8 mouse cellular contexts compared by ENCODE assay signal in genomic region chr14:27508644-27509301, GRCm38 (mm10). TPM values are rescaled to one million over a fixed set of nuclear protein-coding genes. Genes with fewer than 3 reads are reported as not detected.
DNase-seq lines count a peak whose midpoint lies in the region; ATAC-seq lines count a peak whose summit lies in the region.

No protein-coding gene starts in this region.

- ATAC-seq in forebrain, embryonic 14.5 days = peak; percentile 70
- ATAC-seq in liver, embryonic 11.5 days (replicated peaks; ENCODE audit: low FRiP score) = peak; percentile 55

- 0 out of 2 replicates have a peak, but pooled peaks cover 4% of the 10 kb centered on the region for H3K36me3 ChIP-seq in forebrain, embryonic 14.5 days (ENCODE audit: control insufficient read depth, insufficient read depth, low read length)
- H3K36me3 ChIP-seq in liver, embryonic 11.5 days (ENCODE audit: control insufficient read depth, insufficient read depth, low read length) = no peaks in the 10 kb centered on the region

- H3K27ac ChIP-seq in forebrain, embryonic 14.5 days (ENCODE audit: low read depth, low read length) = no peak overlapping the region
- peak overlapping the region; percentile 53 for H3K27ac ChIP-seq in liver, embryonic 11.5 days (ENCODE audit: low read depth, low read length)

- H3K4me2 ChIP-seq in forebrain, embryonic 14.5 days (ENCODE audit: low read length) = peak overlapping the region; percentile 62
- peak overlapping the region; percentile 85 for H3K4me2 ChIP-seq in liver, embryonic 11.5 days

- peaks cover 5% of the 10 kb centered on the region for H3K4me1 ChIP-seq in forebrain, embryonic 14.5 days (ENCODE audit: control insufficient read depth, insufficient read depth, low read length)
- H3K4me1 ChIP-seq in liver, embryonic 11.5 days (replicated peaks; ENCODE audit: control insufficient read depth, insufficient read depth, low read length) = peaks cover 4% of the 10 kb centered on the region

- intact Hi-C loops in left cerebral cortex, postnatal 14 days (cut with DNase I) = no loop called here

- peak; percentile 7 for DNase-seq in kidney, adult 11 months
- DNase-seq in kidney, adult 18-20 months = no peak
- DNase-seq in MN1 (ENCODE audit: low spot score) = peak; percentile 7
- peak; percentile 32 for DNase-seq in forebrain, embryonic 14.5 days (ENCODE audit: low spot score)
- DNase-seq in liver, embryonic 11.5 days (ENCODE audit: low spot score) = no peak
- DNase-seq in ovary, postnatal 36 days (ENCODE audit: low spot score) = no peak
- DNase-seq in left cerebral cortex, postnatal 14 days (ENCODE audit: low spot score in 2 of 2) = no peak
- no peak for DNase-seq in left cerebral cortex, adult 9 months (ENCODE audit: low spot score in 2 of 2)

- H3K4me3 ChIP-seq in forebrain, embryonic 14.5 days (ENCODE audit: low read depth, low read length) = peak overlapping the region; percentile 80
- H3K4me3 ChIP-seq in liver, embryonic 11.5 days (ENCODE audit: low read depth, low read length) = peak overlapping the region; percentile 80

- H3K9ac ChIP-seq in forebrain, embryonic 14.5 days (ENCODE audit: low read length) = peak overlapping the region; percentile 82
- peak overlapping the region; percentile 63 for H3K9ac ChIP-seq in liver, embryonic 11.5 days (ENCODE audit: low read depth, low read length)

- H3K27me3 ChIP-seq in forebrain, embryonic 14.5 days (replicated peaks; ENCODE audit: control insufficient read depth, insufficient read depth, low read length) = no peaks in the 10 kb centered on the region
- no peaks in the 10 kb centered on the region for H3K27me3 ChIP-seq in liver, embryonic 11.5 days (replicated peaks; ENCODE audit: control insufficient read depth, insufficient read depth, low read length)

- 33% methylated on average over 15 of the region's 15 CpGs for WGBS in forebrain, embryonic 14.5 days
- 31% methylated on average over 15 of the region's 15 CpGs for WGBS in liver, embryonic 11.5 days

- H3K9me3 ChIP-seq in forebrain, embryonic 14.5 days (replicated peaks; ENCODE audit: control insufficient read depth, low read length) = no peaks in the 10 kb centered on the region
- H3K9me3 ChIP-seq in liver, embryonic 11.5 days (ENCODE audit: control insufficient read depth, low read length) = no peaks in the 10 kb centered on the region

RNA-seq across cellular contexts. Expression of gene Ccdc66, which starts 0.5 kb away (rescaled TPM):
- 9.7 and 11.1 TPM in 2 replicates for polyA plus RNA-seq in forebrain, embryonic 14.5 days (2014; fragmentation: Nextera tagmentation; extraction: Ambion mirVana)
- polyA plus RNA-seq in liver, embryonic 11.5 days (2014; fragmentation: Nextera tagmentation; extraction: Ambion mirVana) = 8.7 and 11.5 TPM in 2 replicates
- total RNA-seq in left cerebral cortex, postnatal 14 days (2021) = 10 to 100 TPM; 12.9 to 13.0 TPM

Comparison
In these comparisons a context has a peak if more than half of its experiments do, and no peak if none do; other contexts are left out.
1. DNase-seq: peak in kidney, adult 11 months (single experiment), MN1 (single experiment) and forebrain, embryonic 14.5 days (single experiment); none in kidney, adult 18-20 months (single experiment), liver, embryonic 11.5 days (single experiment), ovary, postnatal 36 days (single experiment), left cerebral cortex, postnatal 14 days (0 of 2) and left cerebral cortex, adult 9 months (0 of 2).